Mouse (Mus musculus): ENCODE results near the gene Hid1. TPM values are rescaled to one million over a fixed set of nuclear protein-coding genes. Genes with fewer than 3 reads are reported as not detected.
"Not testable (repeated sequence)": the region's sequence is repeated elsewhere in the genome, so short reads cannot be mapped to it uniquely, and the experiment has no call there.

The Hid1 gene
- polyA plus RNA-seq, 1 experiment from 2014 or later: 14.8 TPM

- H3K4me3 ChIP-seq; H3K27ac ChIP-seq; DNase-seq (ENCODE audit: low spot score); H3K9me3 ChIP-seq: not testable (repeated sequence)
- 88% methylated on average over 3 of the region's 3 CpGs for WGBS
- H3K36me3 ChIP-seq: peaks cover 33% of the 10 kb centered on the region
- H3K27me3 ChIP-seq (ENCODE audit: insufficient read depth, poor library complexity, severe bottlenecking): 0 out of 2 replicates have a peak, but pooled peaks cover 13% of the 10 kb centered on the region
- peaks cover 43% of the 10 kb centered on the region for H3K4me1 ChIP-seq (replicated peaks)
Observed at GRCm38 (mm10) chr11:115386859-115387258, 19.3 kb upstream of the Hid1 start.

GRCm38 (mm10) chr11:115384587-115384986 is 17.0 kb upstream of the Hid1 start:
- WGBS: 74% methylated on average over 5 of the region's 5 CpGs
- DNase-seq (ENCODE audit: low spot score): no peak
- H3K9me3 ChIP-seq: no peaks in the 10 kb centered on the region

GRCm38 (mm10) chr11:115383701-115384474 is 16.3 kb upstream of the Hid1 start:
- peaks cover 49% of the 10 kb centered on the region for H3K4me1 ChIP-seq (replicated peaks)
- H3K9me3 ChIP-seq: no peaks in the 10 kb centered on the region
- no peak for DNase-seq (ENCODE audit: low spot score)
- H3K4me3 ChIP-seq: peak overlapping the region; percentile 87
- 70% methylated on average over 16 of the region's 16 CpGs for WGBS
- H3K27me3 ChIP-seq (ENCODE audit: insufficient read depth, poor library complexity, severe bottlenecking): 0 out of 2 replicates have a peak, but pooled peaks cover 13% of the 10 kb centered on the region
- peaks cover 7% of the 10 kb centered on the region; the same call in 1 of the 2 replicates for H3K36me3 ChIP-seq
- H3K27ac ChIP-seq: no peak overlapping the region; the same call in 1 of the 2 replicates

More at GRCm38 (mm10) chr11:115384587-115384986, 17.0 kb upstream of the Hid1 start:
- H3K4me1 ChIP-seq (replicated peaks): peaks cover 49% of the 10 kb centered on the region
- 0 out of 2 replicates have a peak, but pooled peaks cover 13% of the 10 kb centered on the region for H3K27me3 ChIP-seq (ENCODE audit: insufficient read depth, poor library complexity, severe bottlenecking)
- peaks cover 12% of the 10 kb centered on the region; the same call in 1 of the 2 replicates for H3K36me3 ChIP-seq
- H3K4me3 ChIP-seq: 0 out of 2 replicates have a peak overlapping the region, but pooled peaks have one; percentile 87
- peak overlapping the region; percentile 50 for H3K27ac ChIP-seq

- DNase-seq (ENCODE audit: low spot score): no peak
- Histone ChIP-seq H3K27me3 (ENCODE audit: insufficient read depth, poor library complexity, severe bottlenecking) (0 out of 2 replicates have a peak, but pooled peaks cover 13% of the 10 kb centered on the region), H3K4me1 (replicated peaks) (peaks cover 49% of the 10 kb centered on the region), H3K36me3 (no peaks in the 10 kb centered on the region), H3K4me3 (peak overlapping the region; percentile 87), H3K27ac (peak overlapping the region; percentile 97; the same call in 1 of the 2 replicates), H3K9me3 (0 out of 2 replicates have a peak, but pooled peaks cover 2% of the 10 kb centered on the region)
- 20% methylated on average over 5 of the region's 5 CpGs for WGBS
Observed at GRCm38 (mm10) chr11:115382891-115383290, 15.3 kb upstream of the Hid1 start.

- H3K4me3 ChIP-seq: peak within 1 kb of the TSS; percentile 87
- H3K27ac ChIP-seq: peak within 1 kb of the TSS; percentile 97
- under 1% methylated on average over 76 of the region's 76 CpGs for WGBS
- 0 out of 2 replicates have a peak, but pooled peaks cover 3% of the 10 kb centered on the region for H3K9me3 ChIP-seq
- DNase-seq (ENCODE audit: low spot score): peak; percentile 92
- no peaks in the 10 kb centered on the region for H3K36me3 ChIP-seq
- peaks cover 16% of the 10 kb centered on the region; the same call in 1 of the 2 replicates for H3K27me3 ChIP-seq (ENCODE audit: insufficient read depth, poor library complexity, severe bottlenecking)
- peaks cover 49% of the 10 kb centered on the region for H3K4me1 ChIP-seq (replicated peaks)
Observed at GRCm38 (mm10) chr11:115381743-115382539, 14.4 kb upstream of the Hid1 start, which contains the start of gene Cdr2l. TSS of gene Cdr2l (plus strand) at chr11:115381916.

- 0 out of 2 replicates have a peak, but pooled peaks cover 3% of the 10 kb centered on the region for H3K9me3 ChIP-seq
- no peaks in the 10 kb centered on the region for H3K36me3 ChIP-seq
- peaks cover 23% of the 10 kb centered on the region; the same call in 1 of the 2 replicates for H3K27me3 ChIP-seq (ENCODE audit: insufficient read depth, poor library complexity, severe bottlenecking)
- DNase-seq (ENCODE audit: low spot score): no peak
- H3K4me1 ChIP-seq (replicated peaks): peaks cover 49% of the 10 kb centered on the region
- H3K27ac ChIP-seq: peak overlapping the region; percentile 97
- peak overlapping the region; percentile 87 for H3K4me3 ChIP-seq
- WGBS: 15% methylated on average over 9 of the region's 9 CpGs
Observed at GRCm38 (mm10) chr11:115381276-115381675, 13.7 kb upstream of the Hid1 start.

GRCm38 (mm10) chr11:115377854-115378253 is 10.3 kb upstream of the Hid1 start:
- Histone ChIP-seq H3K9me3 (0 out of 2 replicates have a peak, but pooled peaks cover 3% of the 10 kb centered on the region), H3K27ac (no peak overlapping the region), H3K36me3 (no peaks in the 10 kb centered on the region), H3K4me3 (no peak overlapping the region), H3K27me3 (ENCODE audit: insufficient read depth, poor library complexity, severe bottlenecking) (peaks cover 46% of the 10 kb centered on the region), H3K4me1 (replicated peaks) (peaks cover 29% of the 10 kb centered on the region)
- no peak for DNase-seq (ENCODE audit: low spot score)
- 81% methylated on average over 7 of the region's 7 CpGs for WGBS

GRCm38 (mm10) chr11:115377254-115377653 is 9.7 kb upstream of the Hid1 start:
- DNase-seq (ENCODE audit: low spot score): no peak
- 91% methylated on average over 4 of the region's 4 CpGs for WGBS
- no peaks in the 10 kb centered on the region for H3K36me3 ChIP-seq
- H3K4me1 ChIP-seq (replicated peaks): peaks cover 23% of the 10 kb centered on the region
- peaks cover 49% of the 10 kb centered on the region for H3K27me3 ChIP-seq (ENCODE audit: insufficient read depth, poor library complexity, severe bottlenecking)
- H3K4me3 ChIP-seq: no peak overlapping the region
- no peak overlapping the region for H3K27ac ChIP-seq
- 0 out of 2 replicates have a peak, but pooled peaks cover 3% of the 10 kb centered on the region for H3K9me3 ChIP-seq

- Histone ChIP-seq H3K4me3 (no peak overlapping the region), H3K4me1 (replicated peaks) (peaks cover 19% of the 10 kb centered on the region), H3K27ac (no peak overlapping the region), H3K27me3 (ENCODE audit: insufficient read depth, poor library complexity, severe bottlenecking) (peaks cover 55% of the 10 kb centered on the region), H3K36me3 (no peaks in the 10 kb centered on the region), H3K9me3 (0 out of 2 replicates have a peak, but pooled peaks cover 3% of the 10 kb centered on the region)
- DNase-seq (ENCODE audit: low spot score): no peak
- 75% methylated on average over 7 of the region's 7 CpGs for WGBS
Observed at GRCm38 (mm10) chr11:115376722-115377121, 9.2 kb upstream of the Hid1 start.

- Histone ChIP-seq H3K4me1 (replicated peaks) (peaks cover 13% of the 10 kb centered on the region), H3K9me3 (0 out of 2 replicates have a peak, but pooled peaks cover 3% of the 10 kb centered on the region), H3K27ac (peak overlapping the region; percentile 67; the same call in 1 of the 2 replicates), H3K36me3 (no peaks in the 10 kb centered on the region), H3K4me3 (peak overlapping the region; percentile 51), H3K27me3 (ENCODE audit: insufficient read depth, poor library complexity, severe bottlenecking) (peaks cover 73% of the 10 kb centered on the region)
- DNase-seq (ENCODE audit: low spot score): no peak
- 66% methylated on average over 12 of the region's 12 CpGs for WGBS
Observed at GRCm38 (mm10) chr11:115374695-115375425, 7.3 kb upstream of the Hid1 start.

- Histone ChIP-seq H3K4me1 (replicated peaks) (peaks cover 13% of the 10 kb centered on the region), H3K27ac (peak overlapping the region; percentile 67), H3K27me3 (ENCODE audit: insufficient read depth, poor library complexity, severe bottlenecking) (peaks cover 81% of the 10 kb centered on the region), H3K36me3 (no peaks in the 10 kb centered on the region), H3K4me3 (peak overlapping the region; percentile 51), H3K9me3 (0 out of 2 replicates have a peak, but pooled peaks cover 3% of the 10 kb centered on the region)
- 1% methylated on average over 30 of the region's 30 CpGs for WGBS
- DNase-seq (ENCODE audit: low spot score): peak; percentile 54
Observed at GRCm38 (mm10) chr11:115373805-115374694, 6.5 kb upstream of the Hid1 start.
